ENCODE assay signal across 9 mouse cellular contexts in the genomic region with DNA sequence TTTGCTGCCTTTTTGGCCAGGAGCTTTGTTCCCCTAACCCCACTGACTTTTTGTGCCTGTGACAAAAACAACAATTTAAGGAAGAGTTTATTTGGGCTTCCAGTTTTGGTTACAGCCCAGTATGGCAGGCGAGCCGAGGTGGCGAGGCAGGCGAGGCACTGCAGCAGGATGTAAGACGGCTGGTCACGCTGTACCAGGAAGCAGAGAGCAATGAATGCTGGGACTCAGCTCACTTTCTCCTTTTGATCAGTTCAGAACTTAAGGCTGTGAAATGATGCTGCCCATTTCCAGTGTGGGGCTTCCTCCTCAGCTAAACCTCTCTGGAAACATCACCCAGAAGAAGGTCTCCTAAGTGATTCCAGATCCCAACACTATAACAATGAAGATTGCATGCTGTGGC. TPM values are rescaled to one million over a fixed set of nuclear protein-coding genes. Genes with fewer than 3 reads are reported as not detected.
DNase-seq lines count a peak whose midpoint lies in the region; ATAC-seq lines count a peak whose summit lies in the region.
"Had no signal": no experiment of that assay in that cellular context is flagged by ENCODE, and none has a peak within 500 bp of the region (broad histone marks: within the 10 kb centered on the region; RNA-seq: fewer than 3 reads in every experiment).

No protein-coding gene starts in this region.

- no peak overlapping the region for H3K9ac ChIP-seq in heart, embryonic 14.5 days (ENCODE audit: low read length)
- no peak overlapping the region for H3K9ac ChIP-seq in limb, embryonic 13.5 days

- H3K4me1 ChIP-seq in heart, embryonic 10.5 days, result peaks cover 10% of the 10 kb centered on the region; the same call in 1 of the 2 replicates
- H3K4me1 ChIP-seq in heart, embryonic 14.5 days (ENCODE audit: control insufficient read depth in 2 of 2, insufficient read depth in 2 of 2, low read length in 2 of 2), result peaks cover 2 to 16% of the 10 kb centered on the region in 2 experiments; a peak in 2 of 4 replicates
- peaks cover 34% of the 10 kb centered on the region for H3K4me1 ChIP-seq in limb, embryonic 13.5 days
- H3K4me1 ChIP-seq: megakaryocyte, embryonic 14.5 days had no signal

- H3K36me3 ChIP-seq in heart, embryonic 10.5 days, result no peaks in the 10 kb centered on the region
- H3K36me3 ChIP-seq in heart, embryonic 14.5 days (ENCODE audit: control insufficient read depth, insufficient read depth, low read length), result no peaks in the 10 kb centered on the region
- H3K36me3 ChIP-seq in limb, embryonic 13.5 days, result no peaks in the 10 kb centered on the region

- no peak for ATAC-seq in heart, embryonic 14.5 days (ENCODE audit: insufficient number of reproducible peaks, insufficient read depth, low FRiP score, low read depth)
- ATAC-seq in limb, embryonic 13.5 days (ENCODE audit: low FRiP score, low read depth), result no peak

- peak; percentile 30 for DNase-seq in heart, adult 8-10 months (ENCODE audit: low spot score)
- DNase-seq in heart, embryonic 10.5 days (ENCODE audit: low spot score), result no peak
- peak; percentile 70 for DNase-seq in CD4-positive, CD25-positive, alpha-beta regulatory T cell, adult 2 months (ENCODE audit: low read depth, low spot score)
- no peak for DNase-seq in right cerebral cortex, postnatal 25 days
- no peak for DNase-seq in layer of hippocampus, adult 8-10 months (ENCODE audit: low spot score in 2 of 2)
- no peak for DNase-seq in layer of hippocampus, postnatal 25 days (ENCODE audit: extremely low spot score in 1 of 2, low spot score in 1 of 2)

- H3K4me2 ChIP-seq in heart, embryonic 14.5 days (ENCODE audit: low read length), result 0 out of 2 replicates have a peak overlapping the region, but pooled peaks have one; percentile 7
- peak overlapping the region; percentile 25 for H3K4me2 ChIP-seq in limb, embryonic 13.5 days (replicated peaks)

- H3K9me3 ChIP-seq in heart, embryonic 10.5 days, result no peaks in the 10 kb centered on the region
- H3K9me3 ChIP-seq in heart, embryonic 14.5 days (ENCODE audit: control insufficient read depth, low read length), result no peaks in the 10 kb centered on the region
- H3K9me3 ChIP-seq in limb, embryonic 13.5 days, result no peaks in the 10 kb centered on the region
- H3K9me3 ChIP-seq: megakaryocyte, embryonic 14.5 days had no signal

- H3K4me3 ChIP-seq in heart, embryonic 10.5 days, result no peak overlapping the region
- no peak overlapping the region for H3K4me3 ChIP-seq in heart, embryonic 14.5 days (ENCODE audit: control insufficient read depth in 1 of 2, insufficient read depth in 1 of 2, low read depth in 1 of 2, low read length in 2 of 2)
- no peak overlapping the region for H3K4me3 ChIP-seq in limb, embryonic 13.5 days
- H3K4me3 ChIP-seq: megakaryocyte, embryonic 14.5 days had no signal

- 65% methylated on average over 6 of the region's 6 CpGs for WGBS in heart, embryonic 10.5 days
- 49% methylated on average over 6 of the region's 6 CpGs for WGBS in heart, embryonic 14.5 days
- 39% methylated on average over 6 of the region's 6 CpGs for WGBS in limb, embryonic 13.5 days

- no peaks in the 10 kb centered on the region for H3K27me3 ChIP-seq in heart, embryonic 10.5 days (ENCODE audit: insufficient read depth, poor library complexity, severe bottlenecking)
- H3K27me3 ChIP-seq in heart, embryonic 14.5 days (ENCODE audit: control insufficient read depth, insufficient read depth, low read length), result no peaks in the 10 kb centered on the region
- H3K27me3 ChIP-seq in limb, embryonic 13.5 days, result no peaks in the 10 kb centered on the region

- H3K27ac ChIP-seq in heart, embryonic 10.5 days, result no peak overlapping the region
- H3K27ac ChIP-seq in heart, embryonic 14.5 days (replicated peaks in 1 of 2; ENCODE audit: control insufficient read depth in 1 of 2, insufficient read depth in 1 of 2, low read depth in 2 of 2, low read length in 2 of 2), result peak overlapping the region in 1 of 2 experiments; percentile 58; a peak in 2 of 4 replicates
- peak overlapping the region; percentile 73 for H3K27ac ChIP-seq in limb, embryonic 13.5 days

RNA-seq across cellular contexts. Expression of a gene that starts 23.3 kb away (rescaled TPM):
- total RNA-seq in heart, adult 8-10 months (2022), result 100 to 1,000 TPM in 1 of 4 experiments, 10 to 100 TPM in 3; 69.4 to 102 (median 73.2) TPM
- 1,830 and 2,375 TPM in 2 replicates for polyA plus RNA-seq in heart, embryonic 10.5 days (2016; fragmentation: Nextera tagmentation; extraction: Ambion mirVana)
- 1,599 and 1,682 TPM in 2 replicates for polyA plus RNA-seq in heart, embryonic 14.5 days (2014; fragmentation: Nextera tagmentation; extraction: Ambion mirVana)
- 2,406 and 2,417 TPM in 2 replicates for polyA plus RNA-seq in limb, embryonic 13.5 days (2015; fragmentation: Nextera tagmentation; extraction: Ambion mirVana)
- total RNA-seq in layer of hippocampus, adult 8-10 months (2022), result 100 to 1,000 TPM; 202 to 382 (median 276) TPM
- 100 to 1,000 TPM; 408 to 418 TPM for total RNA-seq in layer of hippocampus, postnatal 25 days (2021)

Comparison
In these comparisons a context has a peak if more than half of its experiments do, and no peak if none do; other contexts are left out.
1. DNase-seq: peak in heart, adult 8-10 months (single experiment) and CD4-positive, CD25-positive, alpha-beta regulatory T cell, adult 2 months (single experiment); none in heart, embryonic 10.5 days (single experiment), right cerebral cortex, postnatal 25 days (single experiment), layer of hippocampus, adult 8-10 months (0 of 2) and layer of hippocampus, postnatal 25 days (0 of 2).